28 mouse cellular contexts compared by ENCODE assay signal in the genomic region with DNA sequence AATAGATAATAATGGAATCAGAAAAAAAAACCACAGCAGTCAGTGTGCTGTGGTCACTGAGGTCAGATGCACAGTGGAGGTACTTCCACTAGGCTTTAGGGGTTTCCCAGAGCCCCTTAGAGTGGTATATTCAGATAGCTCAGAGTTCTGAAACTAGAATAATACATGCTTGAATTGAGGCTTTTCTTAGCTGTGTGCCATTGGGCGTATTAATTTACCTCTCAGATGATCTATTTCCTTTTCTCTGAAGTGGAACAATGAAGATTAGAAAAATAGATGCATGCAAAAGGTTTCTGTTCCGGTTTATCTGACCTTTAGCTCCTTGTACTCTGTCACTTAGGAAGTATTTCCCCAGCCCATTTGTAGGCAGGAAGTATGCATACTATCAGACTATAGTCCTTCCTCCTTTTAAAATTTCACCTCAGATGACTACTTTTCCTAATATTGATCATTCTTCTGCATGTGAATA. TPM values are rescaled to one million over a fixed set of nuclear protein-coding genes. Genes with fewer than 3 reads are reported as not detected.
"Had no signal": no experiment of that assay in that cellular context is flagged by ENCODE, and none has a peak within 500 bp of the region (broad histone marks: within the 10 kb centered on the region; RNA-seq: fewer than 3 reads in every experiment).

No protein-coding gene starts in this region.

- H3K9me3 ChIP-seq: limb, embryonic 12.5 days; limb, embryonic 15.5 days; neural tube, embryonic 12.5 days; neural tube, embryonic 15.5 days; stomach, embryonic 15.5 days had no signal

- H3K9ac ChIP-seq: limb, embryonic 12.5 days; limb, embryonic 15.5 days; liver, embryonic 14.5 days; liver, postnatal 0 days; lung, embryonic 14.5 days; neural tube, embryonic 12.5 days; neural tube, embryonic 15.5 days; stomach, embryonic 15.5 days had no signal

- DNase-seq: kidney, adult 18-20 months; kidney, postnatal 25 days; layer of hippocampus, adult 9-11 months; layer of hippocampus, postnatal 36 days; left cerebral cortex, postnatal 4 days; liver, postnatal 0 days; lung, embryonic 14.5 days; lung, postnatal 36 days; midbrain, embryonic 14.5 days; retina, postnatal 1 day; right cerebral cortex, postnatal 25 days; thymus, postnatal 25 days had no signal

- H3K36me3 ChIP-seq: limb, embryonic 12.5 days; limb, embryonic 15.5 days; neural tube, embryonic 12.5 days; neural tube, embryonic 15.5 days; stomach, embryonic 15.5 days had no signal

- H3K27ac ChIP-seq: kidney, postnatal 0 days; layer of hippocampus, adult 2 months; limb, embryonic 12.5 days; limb, embryonic 15.5 days; liver, embryonic 14.5 days; neural tube, embryonic 12.5 days; neural tube, embryonic 15.5 days; stomach, embryonic 15.5 days had no signal

- H3K27me3 ChIP-seq: limb, embryonic 12.5 days; limb, embryonic 15.5 days; neural tube, embryonic 12.5 days; neural tube, embryonic 15.5 days; stomach, embryonic 15.5 days had no signal

- H3K4me1 ChIP-seq: limb, embryonic 12.5 days; limb, embryonic 15.5 days; neural tube, embryonic 12.5 days; neural tube, embryonic 15.5 days; stomach, embryonic 15.5 days had no signal

- H3K4me3 ChIP-seq: layer of hippocampus, adult 2 months; limb, embryonic 12.5 days; limb, embryonic 15.5 days; neural tube, embryonic 12.5 days; neural tube, embryonic 15.5 days; stomach, embryonic 15.5 days had no signal

- ATAC-seq: intestine, embryonic 16.5 days; liver, postnatal 0 days; lung, postnatal 0 days had no signal

- H3K4me2 ChIP-seq: limb, embryonic 12.5 days; limb, embryonic 15.5 days; liver, embryonic 11.5 days; lung, embryonic 14.5 days; midbrain, embryonic 11.5 days; neural tube, embryonic 12.5 days; neural tube, embryonic 15.5 days; stomach, embryonic 15.5 days had no signal

RNA-seq across cellular contexts. Expression of gene Rgs13, which starts 3.6 kb away (rescaled TPM):
- total RNA-seq: megakaryocyte progenitor cell, adult 5-6 weeks; megakaryocyte-erythroid progenitor cell, adult 5-6 weeks had no signal
- polyA plus RNA-seq: intestine, embryonic 16.5 days; kidney, embryonic 14.5 days; kidney, postnatal 0 days; limb, embryonic 12.5 days; liver, embryonic 11.5 days; liver, embryonic 14.5 days; liver, postnatal 0 days; lung, embryonic 14.5 days; lung, postnatal 0 days; spleen, adult 2 months had no signal
